Mouse (Mus musculus): ENCODE results near the gene Tmem262.
A peak's percentile ranks its signal among the peaks of the same experiment; 100 is the strongest.

Gene Tmem262

GRCm38 (mm10) chr19:6061021-6061533 is 18.8 kb upstream of the Tmem262 start, which contains the start of gene Znhit2:
Gene Znhit2 (plus strand): TSS chr19:6061192.
- DNase-seq (ENCODE audit: low read depth, low spot score): peak; percentile 91

- DNase-seq (ENCODE audit: low read depth, low spot score): no peak
These were observed 18.1 kb upstream of the Tmem262 start for GRCm38 (mm10) chr19:6061641-6062302.

GRCm38 (mm10) chr19:6062418-6062817 is 17.4 kb upstream of the Tmem262 start:
- DNase-seq (ENCODE audit: low read depth, low spot score): no peak

GRCm38 (mm10) chr19:6063081-6063480 is 16.8 kb upstream of the Tmem262 start:
- DNase-seq (ENCODE audit: low read depth, low spot score): no peak

GRCm38 (mm10) chr19:6066571-6066970 is 13.3 kb upstream of the Tmem262 start:
- no peak for DNase-seq (ENCODE audit: low read depth, low spot score)

- no peak for DNase-seq (ENCODE audit: low read depth, low spot score)
These were observed 12.7 kb upstream of the Tmem262 start for GRCm38 (mm10) chr19:6067011-6067723.

GRCm38 (mm10) chr19:6067724-6068415 is 12.0 kb upstream of the Tmem262 start, which contains the start of gene Tm7sf2:
Gene Tm7sf2 (minus strand): TSS chr19:6068373.
- peak; percentile 79 for DNase-seq (ENCODE audit: low read depth, low spot score)

- no peak for DNase-seq (ENCODE audit: low read depth, low spot score)
These were observed 10.9 kb upstream of the Tmem262 start for GRCm38 (mm10) chr19:6068951-6069350.

GRCm38 (mm10) chr19:6069851-6070250 is 10.0 kb upstream of the Tmem262 start:
- DNase-seq (ENCODE audit: low read depth, low spot score): no peak

- no peak for DNase-seq (ENCODE audit: low read depth, low spot score)
These were observed 9.1 kb upstream of the Tmem262 start for GRCm38 (mm10) chr19:6070571-6071250.

GRCm38 (mm10) chr19:6071261-6071660 is 8.6 kb upstream of the Tmem262 start:
- no peak for DNase-seq (ENCODE audit: low read depth, low spot score)

GRCm38 (mm10) chr19:6073889-6074288 is 5.9 kb upstream of the Tmem262 start:
- no peak for DNase-seq (ENCODE audit: low read depth, low spot score)

GRCm38 (mm10) chr19:6076564-6077393 is 3.1 kb upstream of the Tmem262 start, which contains the start of gene Vps51:
Gene Vps51 (minus strand): TSS chr19:6077231.
- DNase-seq (ENCODE audit: low read depth, low spot score): peak; percentile 88

GRCm38 (mm10) chr19:6082156-6082555 is 2.3 kb downstream of the Tmem262 start, which contains the start of gene Gm28374:
Gene Gm28374 (minus strand): TSS chr19:6082256.
- DNase-seq (ENCODE audit: low read depth, low spot score): no peak

GRCm38 (mm10) chr19:6084478-6085248 is 4.8 kb downstream of the Tmem262 start, which contains the start of the genes Zfpl1 and Cdca5:
Gene Zfpl1 (minus strand): TSS chr19:6084956.
Gene Cdca5 (plus strand): TSS chr19:6084983.
- DNase-seq (ENCODE audit: low read depth, low spot score): peak; percentile 97

GRCm38 (mm10) chr19:6085417-6085879 is 5.6 kb downstream of the Tmem262 start:
- no peak for DNase-seq (ENCODE audit: low read depth, low spot score)

- DNase-seq (ENCODE audit: low read depth, low spot score): no peak
These were observed 9.0 kb downstream of the Tmem262 start for GRCm38 (mm10) chr19:6088841-6089240.

- no peak for DNase-seq (ENCODE audit: low read depth, low spot score)
These were observed 14.3 kb downstream of the Tmem262 start, which contains the start of gene AC131692.1 for GRCm38 (mm10) chr19:6094119-6094518. Gene AC131692.1 (plus strand): TSS chr19:6094419.

GRCm38 (mm10) chr19:6097847-6098246 is 18.0 kb downstream of the Tmem262 start:
- DNase-seq (ENCODE audit: low read depth, low spot score): no peak
